Mouse (Mus musculus) liver, postnatal 0 days (tissue): ENCODE measurements at regions not wholly inside any gene's neighbourhood (a gene's known extent, or its start where the extent isn't known, plus 50 kb on each side); places are given as distances from the start of the nearest gene placed in this dataset.

Experiments
- CTCF ChIP-seq: sonication (generic); IDR thresholded peaks from 2 replicates; pipeline ENCODE4 v1.5.1; 2016; ENCODE audit warnings: antibody characterized with exemption, low read depth
- EP300 ChIP-seq: IDR thresholded peaks from 2 replicates; pipeline ENCODE4 v1.6.1; 2016; ENCODE audit warnings: antibody characterized with exemption, low read depth, mild to moderate bottlenecking

- TF ChIP-seq CTCF = no peak
- TF ChIP-seq EP300 = no peak
These were observed 342.9 kb upstream of the Nectin3 start for GRCm38 (mm10) chr16:46841179-46841578.
